ENCODE assay signal across 1 mouse cellular context in the genomic region with DNA sequence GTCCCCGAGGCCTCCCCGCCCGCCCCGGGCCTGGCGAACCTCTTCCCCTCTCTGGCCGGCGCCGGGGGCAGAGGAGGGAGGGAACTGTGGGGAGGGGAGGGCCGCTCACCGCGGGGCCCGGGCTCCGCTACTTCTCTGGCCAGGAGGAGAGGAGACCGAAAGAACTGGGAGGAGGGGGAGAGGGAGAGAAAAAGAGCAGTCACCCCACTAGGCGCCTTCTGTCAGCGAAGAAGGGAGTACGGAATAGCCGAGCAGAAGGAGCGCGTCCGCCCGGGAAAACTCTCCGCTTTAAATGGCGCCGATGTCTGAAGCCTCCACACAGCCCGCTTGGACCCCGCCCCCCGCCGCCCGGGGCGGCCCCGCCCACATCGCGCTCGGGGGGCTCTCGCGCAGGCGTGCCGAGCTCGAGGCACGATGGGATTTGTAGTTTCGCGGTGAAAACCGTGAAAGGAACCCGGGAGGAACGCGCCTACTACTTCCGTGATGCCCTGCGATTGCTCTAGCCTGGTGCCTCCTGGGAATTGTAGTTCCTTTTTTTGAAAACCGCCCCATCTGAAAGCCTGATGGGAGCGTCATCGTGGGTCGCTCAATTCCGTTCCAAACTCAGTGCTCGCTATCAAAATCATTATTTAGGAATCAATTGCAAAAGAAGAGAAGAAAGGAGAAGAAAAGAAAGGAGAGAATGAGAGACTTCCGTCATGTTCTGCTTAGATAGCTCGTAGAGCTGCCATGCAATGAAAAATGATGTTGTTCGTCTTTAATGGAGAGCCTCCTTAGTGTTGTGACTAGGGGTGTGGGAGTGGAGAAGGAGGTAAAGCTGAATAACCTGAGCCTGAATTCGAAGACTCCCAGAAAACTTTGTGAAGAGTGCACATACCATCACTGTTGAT.
TF ChIP-seq lines count a peak whose summit lies in the region.

A gene (minus strand): TSS at position 307 of the 890 bp plus-strand sequence.

TF ChIP-seq in myocyte, 11 proteins besides CTCF, POLR2A, EP300 and RAD21 (continued from another document):
- TF ChIP-seq USF1 (IDR thresholded peaks at IDR 0.05; ENCODE audit: low read depth): no peak
- no peak for TF ChIP-seq TCF12 (IDR thresholded peaks at IDR 0.05; ENCODE audit: insufficient read depth, poor library complexity, severe bottlenecking)
- TF ChIP-seq MYOD1 (IDR thresholded peaks at IDR 0.05; ENCODE audit: control insufficient read depth in 1 of 3, insufficient read length in 2 of 3, low read depth in 2 of 3): no peak
- TF ChIP-seq E2F4 (IDR thresholded peaks at IDR 0.05; ENCODE audit: insufficient read depth): no peak
- no peak for TF ChIP-seq CEBPB (IDR thresholded peaks at IDR 0.05; ENCODE audit: insufficient read depth, poor library complexity, severe bottlenecking)
